Mouse (Mus musculus) heart, embryonic 11.5 days (tissue): ENCODE data around the gene Nmrk2. TPM values are rescaled to one million over a fixed set of nuclear protein-coding genes. Genes with fewer than 3 reads are reported as not detected.

Experiments
- ATAC-seq: fragments of 200-750 bp; cut with Nextera tagmentation; replicated peaks from 2 replicates; pipeline ENCODE4 v1.8.0; 2017; ENCODE audit warnings: moderate library complexity; ENCODE audit not compliant: insufficient number of reproducible peaks, low FRiP score, low TSS enrichment
- H3K27ac ChIP-seq: fragments of 300-500 bp; sonication (generic); 2 replicates; pipeline ENCODE4 v1.5.1; 2014; ENCODE audit warnings: mild to moderate bottlenecking, low read depth, low read length
- H3K27me3 ChIP-seq: fragments of 300-500 bp; sonication (generic); 2 replicates; pipeline ENCODE4 v1.6.1; 2014; ENCODE audit warnings: mild to moderate bottlenecking, low read length, mixed read lengths; ENCODE audit not compliant: control insufficient read depth, insufficient read depth
- H3K36me3 ChIP-seq: fragments of 300-500 bp; sonication (generic); 2 replicates; pipeline ENCODE4 v1.6.1; 2014; ENCODE audit warnings: mild to moderate bottlenecking, low read length, moderate library complexity, mixed read lengths; ENCODE audit not compliant: control insufficient read depth, insufficient read depth
- H3K4me1 ChIP-seq: fragments of 300-500 bp; sonication (generic); 2 replicates; pipeline ENCODE4 v1.6.1; 2014; ENCODE audit warnings: low read length; ENCODE audit not compliant: control insufficient read depth, insufficient read depth
- H3K4me2 ChIP-seq: fragments of 300-500 bp; sonication (generic); 2 replicates; pipeline ENCODE4 v1.6.1; 2014; ENCODE audit warnings: mild to moderate bottlenecking, moderate library complexity
- H3K4me3 ChIP-seq: fragments of 300-500 bp; sonication (generic); 2 replicates; pipeline ENCODE4 v1.5.1; 2014; ENCODE audit warnings: low read depth, low read length
- H3K9ac ChIP-seq: fragments of 300-500 bp; sonication (generic); 2 replicates; pipeline ENCODE4 v1.6.1; 2014; ENCODE audit warnings: mild to moderate bottlenecking, low read depth, low read length, moderate library complexity
- H3K9me3 ChIP-seq: fragments of 300-500 bp; sonication (generic); replicated peaks from 2 replicates; pipeline ENCODE4 v1.6.1; 2016; ENCODE audit warnings: low read length; ENCODE audit not compliant: control insufficient read depth
- WGBS: fragments of 180-500 bp; shearing (Covaris S2); extraction: QIAGEN DNeasy Blood & Tissue Kit; methylation state at CpG from one replicate; pipeline ENCODE4 v1.1.7; 2014; ENCODE audit not compliant: insufficient replicate concordance; 5-methylcytosine and 5-hydroxymethylcytosine counted together
- polyA plus RNA-seq: library from polyadenylated mRNA; unstranded; fragments of >200 nt; fragmentation: Nextera tagmentation; extraction: Ambion mirVana; gene quantifications from 2 replicates; pipeline ENCODE4 v1.2.1, GENCODE M21; 2014

The Nmrk2 gene
- polyA plus RNA-seq, 1 experiment from 2014 or later: 3.6 TPM

GRCm38 (mm10) chr10:81195300-81195699, 6.6 kb downstream of the Nmrk2 start:
- peaks cover 5% of the 10 kb centered on the region; the same call in 1 of the 2 replicates for H3K27me3 ChIP-seq
- H3K36me3 ChIP-seq: 0 out of 2 replicates have a peak, but pooled peaks cover 3% of the 10 kb centered on the region
- peak overlapping the region; percentile 38 for H3K4me3 ChIP-seq
- no peak for ATAC-seq
- peak overlapping the region; percentile 86 for H3K9ac ChIP-seq
- peaks cover 45% of the 10 kb centered on the region for H3K4me1 ChIP-seq
- H3K4me2 ChIP-seq: peak overlapping the region; percentile 56
- H3K27ac ChIP-seq: peak overlapping the region; percentile 99
- WGBS: 31% methylated on average over 4 of the region's 4 CpGs
- no peaks in the 10 kb centered on the region for H3K9me3 ChIP-seq

GRCm38 (mm10) chr10:81193991-81194774, 7.7 kb downstream of the Nmrk2 start:
- Histone ChIP-seq H3K4me2 (peak overlapping the region; percentile 56), H3K9me3 (no peaks in the 10 kb centered on the region), H3K4me1 (peaks cover 38% of the 10 kb centered on the region), H3K36me3 (peaks cover 6% of the 10 kb centered on the region; the same call in 1 of the 2 replicates), H3K27ac (peak overlapping the region; percentile 99), H3K9ac (peak overlapping the region; percentile 86), H3K4me3 (peak overlapping the region; percentile 38), H3K27me3 (0 out of 2 replicates have a peak, but pooled peaks cover 3% of the 10 kb centered on the region)
- peak; percentile 33 for ATAC-seq
- WGBS: 10% methylated on average over 37 of the region's 37 CpGs

GRCm38 (mm10) chr10:81192968-81193501, 8.8 kb downstream of the Nmrk2 start:
- ATAC-seq: peak; percentile 4; the same call in 1 of the 2 replicates
- Histone ChIP-seq H3K27ac (peak overlapping the region; percentile 99), H3K9ac (peak overlapping the region; percentile 90), H3K36me3 (peaks cover 12% of the 10 kb centered on the region; the same call in 1 of the 2 replicates), H3K4me1 (peaks cover 33% of the 10 kb centered on the region), H3K9me3 (no peaks in the 10 kb centered on the region), H3K4me2 (peak overlapping the region; percentile 92), H3K4me3 (peak overlapping the region; percentile 64), H3K27me3 (0 out of 2 replicates have a peak, but pooled peaks cover 3% of the 10 kb centered on the region)
- WGBS: 5% methylated on average over 19 of the region's 19 CpGs

DNA sequence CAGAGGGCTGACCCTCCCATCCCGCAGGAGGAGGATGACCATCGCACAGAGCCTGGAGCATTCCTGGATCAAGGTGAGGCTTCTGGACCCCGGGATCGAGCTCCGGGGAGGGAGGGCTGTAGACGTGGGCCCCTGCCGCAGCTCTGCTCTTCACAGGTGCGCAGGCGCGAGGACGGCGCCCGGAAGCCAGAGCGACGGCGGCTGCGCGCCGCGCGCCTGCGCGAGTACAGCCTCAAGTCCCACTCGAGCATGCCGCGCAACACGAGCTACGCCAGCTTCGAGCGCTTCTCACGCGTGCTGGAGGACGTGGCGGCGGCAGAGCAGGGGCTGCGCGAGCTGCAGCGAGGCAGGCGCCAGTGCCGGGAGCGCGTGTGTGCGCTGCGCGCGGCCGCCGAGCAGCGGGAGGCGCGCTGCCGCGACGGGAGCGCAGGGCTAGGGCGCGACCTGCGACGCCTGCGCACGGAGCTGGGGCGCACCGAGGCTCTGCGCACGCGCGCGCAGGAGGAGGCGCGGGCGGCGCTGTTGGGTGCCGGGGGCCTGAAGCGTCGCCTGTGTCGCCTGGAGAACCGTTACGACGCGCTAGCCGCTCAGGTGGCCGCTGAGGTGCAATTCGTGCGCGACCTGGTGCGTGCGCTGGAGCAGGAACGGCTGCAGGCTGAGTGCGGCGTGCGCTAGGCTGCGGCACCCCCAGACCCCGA, 9.4 kb downstream of the Nmrk2 start:
- 0 out of 2 replicates have a peak, but pooled peaks cover 3% of the 10 kb centered on the region for H3K27me3 ChIP-seq
- ATAC-seq: peak; percentile 69
- peaks cover 31% of the 10 kb centered on the region for H3K4me1 ChIP-seq
- peak overlapping the region; percentile 99 for H3K27ac ChIP-seq
- H3K36me3 ChIP-seq: peaks cover 12% of the 10 kb centered on the region; the same call in 1 of the 2 replicates
- H3K9ac ChIP-seq: peak overlapping the region; percentile 90
- H3K4me2 ChIP-seq: peak overlapping the region; percentile 92
- 1% methylated on average over 83 of the region's 93 CpGs for WGBS
- H3K9me3 ChIP-seq: no peaks in the 10 kb centered on the region
- peak overlapping the region; percentile 64 for H3K4me3 ChIP-seq

GRCm38 (mm10) chr10:81191342-81191982, 10.4 kb downstream of the Nmrk2 start:
- peak overlapping the region; percentile 99; the same call in 1 of the 2 replicates for H3K27ac ChIP-seq
- 76% methylated on average over 18 of the region's 18 CpGs for WGBS
- no peak for ATAC-seq
- H3K4me3 ChIP-seq: no peak overlapping the region
- H3K4me2 ChIP-seq: peak overlapping the region; percentile 92
- H3K9me3 ChIP-seq: no peaks in the 10 kb centered on the region
- peaks cover 27% of the 10 kb centered on the region for H3K4me1 ChIP-seq
- 0 out of 2 replicates have a peak, but pooled peaks cover 3% of the 10 kb centered on the region for H3K27me3 ChIP-seq
- peaks cover 20% of the 10 kb centered on the region for H3K36me3 ChIP-seq
- H3K9ac ChIP-seq: peak overlapping the region; percentile 90

DNA sequence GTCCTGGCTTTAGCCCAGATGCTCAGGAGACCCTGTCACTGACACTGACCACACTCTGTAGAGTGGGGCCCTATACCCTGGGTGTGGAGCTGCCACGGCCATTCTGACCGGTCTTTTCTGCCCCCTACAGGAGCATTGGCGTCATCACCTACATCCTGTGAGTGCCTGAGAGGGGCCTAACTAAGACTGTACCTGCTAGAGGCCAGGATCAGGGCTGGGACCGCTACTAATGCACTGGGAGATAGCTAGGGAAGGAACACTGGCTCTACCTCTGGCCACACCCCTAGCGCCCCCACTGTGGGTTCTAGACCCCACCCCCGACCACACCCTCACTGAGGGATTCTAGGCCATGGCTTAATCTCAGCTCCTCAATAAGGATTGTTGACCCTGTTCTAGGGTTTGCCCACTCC, 10.9 kb downstream of the Nmrk2 start:
- H3K4me2 ChIP-seq: no peak overlapping the region
- H3K9me3 ChIP-seq: no peaks in the 10 kb centered on the region
- ATAC-seq: no peak
- peaks cover 20% of the 10 kb centered on the region for H3K36me3 ChIP-seq
- H3K27ac ChIP-seq: 0 out of 2 replicates have a peak overlapping the region, but pooled peaks have one; percentile 18
- H3K9ac ChIP-seq: no peak overlapping the region
- 58% methylated on average over 6 of the region's 6 CpGs for WGBS
- peaks cover 24% of the 10 kb centered on the region for H3K4me1 ChIP-seq
- 0 out of 2 replicates have a peak, but pooled peaks cover 2% of the 10 kb centered on the region for H3K27me3 ChIP-seq
- H3K4me3 ChIP-seq: no peak overlapping the region

GRCm38 (mm10) chr10:81190236-81190911, 11.5 kb downstream of the Nmrk2 start:
- ATAC-seq: no peak
- Histone ChIP-seq H3K4me2 (no peak overlapping the region), H3K27ac (no peak overlapping the region)

More at GRCm38 (mm10) chr10:81190236-81190911, 11.5 kb downstream of the Nmrk2 start:
- Histone ChIP-seq H3K27me3 (no peaks in the 10 kb centered on the region), H3K9me3 (no peaks in the 10 kb centered on the region), H3K4me3 (no peak overlapping the region), H3K36me3 (peaks cover 20% of the 10 kb centered on the region), H3K9ac (no peak overlapping the region), H3K4me1 (peaks cover 24% of the 10 kb centered on the region)
- WGBS: 69% methylated on average over 31 of the region's 31 CpGs
